Mouse (Mus musculus) CH12.LX (cell line): ENCODE results near the gene Vac14.

Source experiments
- CTCF ChIP-seq, 2 experiments: IDR thresholded peaks in 1 of 2; conservative IDR thresholded peaks in 1 of 2; 2 replicates each; pipeline ENCODE4 v1.5.1; 2011 to 2012; ENCODE audit warnings: low read depth in 2 of 2, low read length in 2 of 2, improper control_type of control experiment in 1 of 2, inconsistent platforms in 1 of 2, mild to moderate bottlenecking in 1 of 2, moderate library complexity in 1 of 2
- HCFC1 ChIP-seq: IDR thresholded peaks from 2 replicates; pipeline ENCODE4 v1.6.1; 2012; ENCODE audit warnings: low read depth, mild to moderate bottlenecking, inconsistent platforms, low read length, improper control_type of control experiment
- POLR2A ChIP-seq: IDR thresholded peaks from 2 replicates; pipeline ENCODE4 v1.6.1; 2011; ENCODE audit warnings: low read depth, mild to moderate bottlenecking, improper control_type of control experiment, low read length
- SIN3A ChIP-seq: IDR thresholded peaks from 2 replicates; pipeline ENCODE4 v1.6.1; 2012; ENCODE audit warnings: low read length, improper control_type of control experiment, inconsistent platforms
- USF1 ChIP-seq: IDR thresholded peaks from 2 replicates; pipeline ENCODE4 v1.6.1; 2014; ENCODE audit warnings: low read depth, mild to moderate bottlenecking, inconsistent platforms, low read length, improper control_type of control experiment
- ZNF384 ChIP-seq: IDR thresholded peaks from 2 replicates; pipeline ENCODE4 v1.6.1; 2012; ENCODE audit warnings: low read depth, low read length, improper control_type of control experiment, inconsistent platforms

DNA sequence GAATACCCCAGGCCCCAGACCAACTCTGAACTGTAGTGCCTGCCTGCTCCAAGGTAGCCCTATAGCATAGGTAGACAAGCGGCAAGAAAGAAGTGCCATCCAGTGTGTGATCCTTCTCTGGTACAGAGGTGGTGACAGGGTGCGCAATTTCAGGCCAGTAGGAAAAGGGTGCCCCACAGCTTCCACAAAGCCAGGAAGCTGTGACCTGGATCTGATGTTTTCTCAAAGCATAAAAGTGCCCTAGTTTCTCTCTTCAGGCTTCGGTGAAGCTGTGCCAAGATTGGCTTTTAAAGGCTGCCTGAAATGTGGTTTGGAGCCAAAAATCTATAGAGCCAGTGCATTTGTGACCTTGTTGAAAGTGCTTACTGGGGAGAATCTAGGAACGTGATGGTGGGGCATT is 76.4 kb downstream of the Vac14 start:
- TF ChIP-seq POLR2A = no peak
- no peak for TF ChIP-seq HCFC1
- TF ChIP-seq CTCF (conservative IDR thresholded peaks at IDR 0.05 in 1 of 2, IDR thresholded peaks at IDR 0.05 in 1 of 2; ENCODE audit: low read depth in 2 of 2, low read length in 2 of 2) = no peak
- no peak for TF ChIP-seq ZNF384
- no peak for TF ChIP-seq SIN3A
- TF ChIP-seq USF1 = no peak
